Mouse (Mus musculus): ENCODE data around the gene Dcaf15. TPM values are rescaled to one million over a fixed set of nuclear protein-coding genes. Genes with fewer than 3 reads are reported as not detected.
A peak's percentile ranks its signal among the peaks of the same experiment; 100 is the strongest.

Dcaf15 gene
- total and polyA plus RNA-seq, 2 experiments from 2014 or later: 18.4 to 77.6 TPM

DNA sequence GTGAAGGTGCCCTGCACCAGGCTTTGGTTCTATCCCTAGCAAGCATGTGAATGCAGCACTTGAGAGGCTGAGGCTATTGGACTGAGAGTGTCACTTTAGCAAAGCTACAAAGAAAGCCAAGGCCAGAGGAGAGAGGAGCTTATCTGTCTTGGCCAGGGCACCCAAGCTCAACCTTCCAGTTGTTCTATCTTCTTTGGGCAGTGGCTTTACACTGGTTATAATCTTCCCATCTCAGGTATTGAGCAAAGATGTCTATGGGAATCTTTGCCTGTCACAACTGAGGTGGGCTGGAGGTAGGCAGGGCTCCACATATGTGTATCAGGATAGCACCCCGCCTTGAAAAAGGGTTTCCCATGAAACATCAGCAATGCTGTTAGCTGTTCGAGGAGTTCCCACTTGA is 44.3 kb downstream of the Dcaf15 start:
- WGBS: 88% methylated on average over 2 of the region's 2 CpGs
- no peak for ATAC-seq

GRCm38 (mm10) chr8:84059226-84059625 is 45.3 kb downstream of the Dcaf15 start:
- Histone ChIP-seq H3K27ac (no peak overlapping the region), H3K4me3 (ENCODE audit: low read length) (no peak overlapping the region), H3K9me3 (ENCODE audit: low read length) (no peaks in the 10 kb centered on the region), H3K4me2 (ENCODE audit: low read depth, low read length) (no peak overlapping the region), H3K9ac (replicated peaks; ENCODE audit: low read length) (no peak overlapping the region), H3K36me3 (ENCODE audit: insufficient read depth, low read length) (no peaks in the 10 kb centered on the region), H3K4me1 (ENCODE audit: insufficient read depth, low read length) (no peaks in the 10 kb centered on the region), H3K27me3 (ENCODE audit: insufficient read depth, low read length) (no peaks in the 10 kb centered on the region)
- ATAC-seq (no peak), DNase-seq (ENCODE audit: low spot score) (no peak)
- 92% methylated on average over 2 of the region's 2 CpGs for WGBS
- no peak for TF ChIP-seq CTCF (IDR thresholded peaks at IDR 0.05; ENCODE audit: low read depth)

More for the DNA sequence above, 44.3 kb downstream of the Dcaf15 start:
- Histone ChIP-seq H3K4me2 (ENCODE audit: low read depth, low read length) (no peak overlapping the region), H3K4me1 (ENCODE audit: insufficient read depth, low read length) (no peaks in the 10 kb centered on the region), H3K4me3 (ENCODE audit: low read length) (no peak overlapping the region), H3K9ac (replicated peaks; ENCODE audit: low read length) (no peak overlapping the region), H3K27ac (no peak overlapping the region), H3K27me3 (ENCODE audit: insufficient read depth, low read length) (no peaks in the 10 kb centered on the region), H3K9me3 (ENCODE audit: low read length) (no peaks in the 10 kb centered on the region), H3K36me3 (ENCODE audit: insufficient read depth, low read length) (no peaks in the 10 kb centered on the region)
- no peak for DNase-seq (ENCODE audit: low spot score)
- no peak for TF ChIP-seq CTCF (IDR thresholded peaks at IDR 0.05; ENCODE audit: low read depth)

DNA sequence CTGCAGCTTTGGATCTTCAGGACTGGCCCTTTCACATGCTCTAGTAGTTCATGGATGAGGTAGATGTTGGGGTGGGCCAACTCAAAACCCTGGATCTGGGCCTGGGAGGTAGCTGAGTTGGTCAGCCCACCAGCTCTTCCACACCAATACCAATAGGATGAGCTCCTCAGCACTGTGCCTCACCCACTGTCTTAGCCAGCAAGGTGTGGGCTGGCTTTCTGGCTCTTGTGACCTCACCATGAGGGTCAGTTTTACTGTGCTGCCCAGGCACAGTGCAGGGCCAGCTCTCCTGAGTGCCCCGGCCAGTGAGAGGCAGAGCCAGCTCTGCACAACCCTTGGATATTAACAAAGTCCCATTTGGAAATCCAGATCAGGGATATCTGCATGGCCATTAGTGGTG is 46.7 kb downstream of the Dcaf15 start:
- H3K4me1 ChIP-seq (ENCODE audit: insufficient read depth, low read length): no peaks in the 10 kb centered on the region
- H3K4me3 ChIP-seq (ENCODE audit: low read length): no peak overlapping the region
- no peaks in the 10 kb centered on the region for H3K36me3 ChIP-seq (ENCODE audit: insufficient read depth, low read length)
- ATAC-seq (no peak), DNase-seq (ENCODE audit: low spot score) (no peak)
- no peak overlapping the region for H3K4me2 ChIP-seq (ENCODE audit: low read depth, low read length)
- WGBS: 90% methylated on average over 1 of the region's 1 CpGs
- no peak overlapping the region for H3K27ac ChIP-seq
- H3K9me3 ChIP-seq (ENCODE audit: low read length): no peaks in the 10 kb centered on the region
- no peaks in the 10 kb centered on the region for H3K27me3 ChIP-seq (ENCODE audit: insufficient read depth, low read length)
- H3K9ac ChIP-seq (replicated peaks; ENCODE audit: low read length): no peak overlapping the region
- TF ChIP-seq CTCF (IDR thresholded peaks at IDR 0.05; ENCODE audit: low read depth): no peak

DNA sequence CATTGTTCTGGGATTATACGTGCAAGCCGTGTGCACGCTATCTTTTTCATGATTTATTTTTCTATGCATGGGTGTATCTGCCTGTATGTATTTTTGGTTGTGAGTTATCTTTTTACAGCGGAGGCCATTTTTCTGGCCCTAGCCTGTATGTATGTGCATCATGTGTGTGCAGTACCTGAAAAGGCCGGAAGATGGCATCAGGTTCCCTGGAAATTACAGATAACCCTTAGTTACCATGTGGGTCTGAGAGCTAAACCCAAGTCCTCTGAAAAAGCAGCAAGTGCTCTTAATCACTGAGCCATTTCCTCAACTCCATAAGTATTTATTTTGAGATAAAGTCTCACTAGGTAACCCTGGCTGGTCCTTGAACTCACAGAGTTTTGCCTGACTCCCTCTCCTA is 51.3 kb downstream of the Dcaf15 start:
- Histone ChIP-seq H3K27ac (no peak overlapping the region), H3K4me2 (ENCODE audit: low read depth, low read length) (no peak overlapping the region), H3K4me3 (ENCODE audit: low read length) (no peak overlapping the region), H3K27me3 (ENCODE audit: insufficient read depth, low read length) (no peaks in the 10 kb centered on the region), H3K36me3 (ENCODE audit: insufficient read depth, low read length) (no peaks in the 10 kb centered on the region), H3K9ac (replicated peaks; ENCODE audit: low read length) (no peak overlapping the region), H3K9me3 (ENCODE audit: low read length) (no peaks in the 10 kb centered on the region), H3K4me1 (ENCODE audit: insufficient read depth, low read length) (no peaks in the 10 kb centered on the region)
- DNase-seq (ENCODE audit: low spot score) (no peak), ATAC-seq (no peak)
- no peak for TF ChIP-seq CTCF (IDR thresholded peaks at IDR 0.05; ENCODE audit: low read depth)
- 95% methylated on average over 5 of the region's 5 CpGs for WGBS

GRCm38 (mm10) chr8:84052746-84053145 is 51.8 kb downstream of the Dcaf15 start:
- no peaks in the 10 kb centered on the region for H3K27me3 ChIP-seq (ENCODE audit: insufficient read depth, low read length)
- no peaks in the 10 kb centered on the region for H3K36me3 ChIP-seq (ENCODE audit: insufficient read depth, low read length)
- no peaks in the 10 kb centered on the region for H3K9me3 ChIP-seq (ENCODE audit: low read length)
- TF ChIP-seq CTCF (IDR thresholded peaks at IDR 0.05; ENCODE audit: low read depth): no peak
- no peaks in the 10 kb centered on the region for H3K4me1 ChIP-seq (ENCODE audit: insufficient read depth, low read length)
- no peak overlapping the region for H3K9ac ChIP-seq (replicated peaks; ENCODE audit: low read length)
- H3K4me3 ChIP-seq (ENCODE audit: low read length): no peak overlapping the region
- 65% methylated on average over 3 of the region's 3 CpGs for WGBS
- H3K4me2 ChIP-seq (ENCODE audit: low read depth, low read length): no peak overlapping the region
- ATAC-seq: no peak
- DNase-seq (ENCODE audit: low spot score): no peak
- no peak overlapping the region for H3K27ac ChIP-seq

DNA sequence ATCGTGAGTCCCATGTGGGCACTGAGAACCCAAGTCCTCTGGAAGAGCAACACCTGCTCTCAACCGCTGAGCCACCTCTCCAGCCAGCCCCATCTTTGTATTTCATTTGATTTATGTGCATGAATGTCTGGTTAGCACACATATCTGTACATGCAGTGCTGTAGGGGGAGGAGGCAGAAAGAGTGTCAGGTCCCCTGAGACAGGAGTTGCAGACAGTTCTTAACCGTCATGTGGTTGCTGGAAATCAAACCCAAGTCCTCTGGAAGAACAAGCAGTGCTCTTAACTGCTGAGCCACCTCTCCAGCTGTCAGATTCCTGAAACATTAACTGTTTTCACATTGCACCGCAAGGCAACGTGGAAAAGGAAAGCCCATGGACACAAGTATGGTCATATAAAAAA is 56.4 kb downstream of the Dcaf15 start:
- Histone ChIP-seq H3K27me3 (ENCODE audit: insufficient read depth, low read length) (peaks cover 22% of the 10 kb centered on the region), H3K36me3 (ENCODE audit: insufficient read depth, low read length) (no peaks in the 10 kb centered on the region), H3K4me3 (ENCODE audit: low read length) (no peak overlapping the region), H3K4me2 (ENCODE audit: low read depth, low read length) (no peak overlapping the region), H3K9me3 (ENCODE audit: low read length) (no peaks in the 10 kb centered on the region), H3K27ac (no peak overlapping the region), H3K9ac (replicated peaks; ENCODE audit: low read length) (no peak overlapping the region), H3K4me1 (ENCODE audit: insufficient read depth, low read length) (no peaks in the 10 kb centered on the region)
- no peak for DNase-seq (ENCODE audit: low spot score)
- no peak for ATAC-seq
- TF ChIP-seq CTCF (IDR thresholded peaks at IDR 0.05; ENCODE audit: low read depth): no peak
- WGBS: 75% methylated on average over 5 of the region's 5 CpGs

MicroRNAs within 50 kb of the gene (microRNA counts, 519-probe panel; counts per million panel counts)
- 3,618 counts per million, percentile 62 among the panel's probes with 10 or more counts for microRNA mmu-miR-709

Small RNAs within 50 kb of the gene (microRNA-seq; reads per million reads assigned to microRNA genes)
- gene Mir709: 0 reads per million in 2 experiments

Other genes starting within 250 kb of the Dcaf15 start
- 393 and 469 TPM in 2 replicates for gene Adgrl1, start 204.7 kb downstream of the Dcaf15 start, total RNA-seq (2014; rRNA removed)
- gene Adgrl1, start 204.7 kb downstream of the Dcaf15 start, polyA plus RNA-seq (2015; fragmentation: Nextera tagmentation; extraction: Ambion mirVana): 54.2 and 54.6 TPM in 2 replicates
- gene Gm10644, start 149.6 kb downstream of the Dcaf15 start, total RNA-seq (2014; rRNA removed): 0.40 and 1.7 TPM in 2 replicates
- 0.43 and 0.56 TPM in 2 replicates for gene Gm10644, start 149.6 kb downstream of the Dcaf15 start, polyA plus RNA-seq (2015; fragmentation: Nextera tagmentation; extraction: Ambion mirVana)
- 4.7 and 5.6 TPM in 2 replicates for gene Asf1b, start 149.3 kb downstream of the Dcaf15 start, total RNA-seq (2014; rRNA removed)
- gene Asf1b, start 149.3 kb downstream of the Dcaf15 start, polyA plus RNA-seq (2015; fragmentation: Nextera tagmentation; extraction: Ambion mirVana): 8.3 and 10.6 TPM in 2 replicates
- 198 and 213 TPM in 2 replicates for gene Prkaca, start 131.8 kb downstream of the Dcaf15 start, total RNA-seq (2014; rRNA removed)
- gene Prkaca, start 131.8 kb downstream of the Dcaf15 start, polyA plus RNA-seq (2015; fragmentation: Nextera tagmentation; extraction: Ambion mirVana): 257 and 268 TPM in 2 replicates
- gene Samd1, start 107.1 kb downstream of the Dcaf15 start, total RNA-seq (2014; rRNA removed): 58.6 and 96.8 TPM in 2 replicates
- gene Samd1, start 107.1 kb downstream of the Dcaf15 start, polyA plus RNA-seq (2015; fragmentation: Nextera tagmentation; extraction: Ambion mirVana): 5.7 and 5.9 TPM in 2 replicates
- gene 1700067K01Rik, start 103.3 kb downstream of the Dcaf15 start, total RNA-seq (2014; rRNA removed): not detected in 2 replicates
- gene 1700067K01Rik, start 103.3 kb downstream of the Dcaf15 start, polyA plus RNA-seq (2015; fragmentation: Nextera tagmentation; extraction: Ambion mirVana): 0.49 and 0.51 TPM in 2 replicates
- gene 2210011C24Rik, start 92.6 kb downstream of the Dcaf15 start, total RNA-seq (2014; rRNA removed): 0.25 and 4.2 TPM in 2 replicates
- gene 2210011C24Rik, start 92.6 kb downstream of the Dcaf15 start, polyA plus RNA-seq (2015; fragmentation: Nextera tagmentation; extraction: Ambion mirVana): 1.2 and 1.9 TPM in 2 replicates
- 4.5 and 9.6 TPM in 2 replicates for gene Palm3, start 83.3 kb downstream of the Dcaf15 start, total RNA-seq (2014; rRNA removed)
- 8.2 and 8.8 TPM in 2 replicates for gene Palm3, start 83.3 kb downstream of the Dcaf15 start, polyA plus RNA-seq (2015; fragmentation: Nextera tagmentation; extraction: Ambion mirVana)
- 0.29 and 0.47 TPM in 2 replicates for gene Il27ra, start 62.2 kb downstream of the Dcaf15 start, total RNA-seq (2014; rRNA removed)
- 0.29 and 0.62 TPM in 2 replicates for gene Il27ra, start 62.2 kb downstream of the Dcaf15 start, polyA plus RNA-seq (2015; fragmentation: Nextera tagmentation; extraction: Ambion mirVana)
- 9.0 and 18.8 TPM in 2 replicates for gene Rln3, start 59.8 kb downstream of the Dcaf15 start, total RNA-seq (2014; rRNA removed)
- gene Rln3, start 59.8 kb downstream of the Dcaf15 start, polyA plus RNA-seq (2015; fragmentation: Nextera tagmentation; extraction: Ambion mirVana): 6.1 and 6.6 TPM in 2 replicates
- 0.25 and 3.0 TPM in 2 replicates for gene Gm10643, start 39.6 kb downstream of the Dcaf15 start, total RNA-seq (2014; rRNA removed)
- gene Gm10643, start 39.6 kb downstream of the Dcaf15 start, polyA plus RNA-seq (2015; fragmentation: Nextera tagmentation; extraction: Ambion mirVana): 1.6 and 2.4 TPM in 2 replicates
- 29.0 and 30.0 TPM in 2 replicates for gene Rfx1, start 37.9 kb downstream of the Dcaf15 start, total RNA-seq (2014; rRNA removed)
- gene Rfx1, start 37.9 kb downstream of the Dcaf15 start, polyA plus RNA-seq (2015; fragmentation: Nextera tagmentation; extraction: Ambion mirVana): 6.0 and 6.2 TPM in 2 replicates
- 0.72 TPM in 1 of 2 replicates, not detected in the other for gene Podnl1, start 21.2 kb upstream of the Dcaf15 start, total RNA-seq (2014; rRNA removed)
- 0.41 and 0.68 TPM in 2 replicates for gene Podnl1, start 21.2 kb upstream of the Dcaf15 start, polyA plus RNA-seq (2015; fragmentation: Nextera tagmentation; extraction: Ambion mirVana)
- gene Cc2d1a, start 43.2 kb upstream of the Dcaf15 start, total RNA-seq (2014; rRNA removed): 66.2 and 75.1 TPM in 2 replicates
- gene Cc2d1a, start 43.2 kb upstream of the Dcaf15 start, polyA plus RNA-seq (2015; fragmentation: Nextera tagmentation; extraction: Ambion mirVana): 47.1 and 49.6 TPM in 2 replicates
- gene 4930432K21Rik, start 43.3 kb upstream of the Dcaf15 start, total RNA-seq (2014; rRNA removed): 3.3 and 5.9 TPM in 2 replicates
- 2.7 and 3.0 TPM in 2 replicates for gene 4930432K21Rik, start 43.3 kb upstream of the Dcaf15 start, polyA plus RNA-seq (2015; fragmentation: Nextera tagmentation; extraction: Ambion mirVana)
- gene Nanos3, start 80.4 kb upstream of the Dcaf15 start, total RNA-seq (2014; rRNA removed): 2.3 and 3.2 TPM in 2 replicates
- gene Nanos3, start 80.4 kb upstream of the Dcaf15 start, polyA plus RNA-seq (2015; fragmentation: Nextera tagmentation; extraction: Ambion mirVana): 11.5 and 15.5 TPM in 2 replicates
- 44.1 and 50.6 TPM in 2 replicates for gene Zswim4, start 132.3 kb upstream of the Dcaf15 start, total RNA-seq (2014; rRNA removed)
- 11.0 and 11.3 TPM in 2 replicates for gene Zswim4, start 132.3 kb upstream of the Dcaf15 start, polyA plus RNA-seq (2015; fragmentation: Nextera tagmentation; extraction: Ambion mirVana)
- 69.4 and 79.5 TPM in 2 replicates for gene D8Ertd738e, start 145.0 kb upstream of the Dcaf15 start, total RNA-seq (2014; rRNA removed)
- 318 and 325 TPM in 2 replicates for gene D8Ertd738e, start 145.0 kb upstream of the Dcaf15 start, polyA plus RNA-seq (2015; fragmentation: Nextera tagmentation; extraction: Ambion mirVana)
- 46.1 and 71.6 TPM in 2 replicates for gene Mri1, start 152.6 kb upstream of the Dcaf15 start, total RNA-seq (2014; rRNA removed)
- 41.6 and 44.7 TPM in 2 replicates for gene Mri1, start 152.6 kb upstream of the Dcaf15 start, polyA plus RNA-seq (2015; fragmentation: Nextera tagmentation; extraction: Ambion mirVana)
- gene Ccdc130, start 165.6 kb upstream of the Dcaf15 start, total RNA-seq (2014; rRNA removed): 6.0 and 7.5 TPM in 2 replicates
- gene Ccdc130, start 165.6 kb upstream of the Dcaf15 start, polyA plus RNA-seq (2015; fragmentation: Nextera tagmentation; extraction: Ambion mirVana): 12.4 and 12.9 TPM in 2 replicates

Data from hindbrain, postnatal 0 days (tissue).